Mouse (Mus musculus) liver, embryonic 13.5 days (tissue): Measurements from ENCODE around the gene Cdc26. TPM values are rescaled to one million over a fixed set of nuclear protein-coding genes. Genes with fewer than 3 reads are reported as not detected.
A peak's percentile ranks its signal among the peaks of the same experiment; 100 is the strongest.

Experiments
- ATAC-seq: fragments of 200-750 bp; cut with Nextera tagmentation; 2 replicates; pipeline ENCODE4 v1.8.0; 2017; ENCODE audit warnings: low read depth, mild to moderate bottlenecking, moderate number of reproducible peaks, moderate library complexity
- DNase-seq: peaks from one replicate; pipeline ENCODE4 v3.0.0; 2022
- H3K27ac ChIP-seq: fragments of 300-500 bp; sonication (generic); 2 replicates; pipeline ENCODE4 v1.5.1; 2015; ENCODE audit warnings: moderate library complexity, mild to moderate bottlenecking, inconsistent platforms
- H3K27me3 ChIP-seq: fragments of 300-500 bp; sonication (generic); 2 replicates; pipeline ENCODE4 v1.6.1; 2015; ENCODE audit warnings: mild to moderate bottlenecking, inconsistent platforms
- H3K36me3 ChIP-seq: fragments of 300-500 bp; sonication (generic); 2 replicates; pipeline ENCODE4 v1.6.1; 2015; ENCODE audit warnings: mild to moderate bottlenecking, inconsistent platforms
- H3K4me1 ChIP-seq: fragments of 300-500 bp; sonication (generic); replicated peaks from 2 replicates; pipeline ENCODE4 v1.6.1; 2015; ENCODE audit warnings: inconsistent platforms
- H3K4me2 ChIP-seq: fragments of 300-500 bp; sonication (generic); 2 replicates; pipeline ENCODE4 v1.6.1; 2015; ENCODE audit warnings: inconsistent platforms, mild to moderate bottlenecking, moderate library complexity
- H3K4me3 ChIP-seq: fragments of 300-500 bp; sonication (generic); replicated peaks from 2 replicates; pipeline ENCODE4 v1.5.1; 2015; ENCODE audit warnings: mild to moderate bottlenecking, inconsistent platforms
- H3K9ac ChIP-seq: fragments of 300-500 bp; sonication (generic); 2 replicates; pipeline ENCODE4 v1.6.1; 2015; ENCODE audit warnings: mild to moderate bottlenecking, inconsistent platforms
- H3K9me3 ChIP-seq: fragments of 300-500 bp; sonication (generic); replicated peaks from 2 replicates; pipeline ENCODE4 v1.6.1; 2016; ENCODE audit warnings: inconsistent platforms
- WGBS: fragments of 180-500 bp; shearing (Covaris S2); methylation state at CpG from one replicate; pipeline ENCODE4 v1.1.7; 2015; ENCODE audit not compliant: insufficient replicate concordance; 5-methylcytosine and 5-hydroxymethylcytosine counted together
- polyA plus RNA-seq: library from polyadenylated mRNA; unstranded; fragments of >200 nt; fragmentation: Nextera tagmentation; extraction: Ambion mirVana; gene quantifications from 2 replicates; pipeline ENCODE4 v1.2.1, GENCODE M21; 2015

The Cdc26 gene
- polyA plus RNA-seq, 1 experiment from 2014 or later = 77.7 TPM

GRCm38 (mm10) chr4:62360805-62361455 is 47.5 kb downstream of the Cdc26 start:
- DNase-seq = no peak
- peaks cover 7% of the 10 kb centered on the region; the same call in 1 of the 2 replicates for H3K36me3 ChIP-seq
- peak overlapping the region; percentile 78 for H3K27ac ChIP-seq
- peaks cover 55% of the 10 kb centered on the region for H3K4me1 ChIP-seq
- peak overlapping the region; percentile 89 for H3K9ac ChIP-seq
- H3K9me3 ChIP-seq = no peaks in the 10 kb centered on the region
- under 1% methylated on average over 22 of the region's 22 CpGs for WGBS
- peak; percentile 35; the same call in 1 of the 2 replicates for ATAC-seq
- H3K4me3 ChIP-seq = peak overlapping the region; percentile 89
- no peaks in the 10 kb centered on the region for H3K27me3 ChIP-seq
- H3K4me2 ChIP-seq = peak overlapping the region; percentile 95

DNA sequence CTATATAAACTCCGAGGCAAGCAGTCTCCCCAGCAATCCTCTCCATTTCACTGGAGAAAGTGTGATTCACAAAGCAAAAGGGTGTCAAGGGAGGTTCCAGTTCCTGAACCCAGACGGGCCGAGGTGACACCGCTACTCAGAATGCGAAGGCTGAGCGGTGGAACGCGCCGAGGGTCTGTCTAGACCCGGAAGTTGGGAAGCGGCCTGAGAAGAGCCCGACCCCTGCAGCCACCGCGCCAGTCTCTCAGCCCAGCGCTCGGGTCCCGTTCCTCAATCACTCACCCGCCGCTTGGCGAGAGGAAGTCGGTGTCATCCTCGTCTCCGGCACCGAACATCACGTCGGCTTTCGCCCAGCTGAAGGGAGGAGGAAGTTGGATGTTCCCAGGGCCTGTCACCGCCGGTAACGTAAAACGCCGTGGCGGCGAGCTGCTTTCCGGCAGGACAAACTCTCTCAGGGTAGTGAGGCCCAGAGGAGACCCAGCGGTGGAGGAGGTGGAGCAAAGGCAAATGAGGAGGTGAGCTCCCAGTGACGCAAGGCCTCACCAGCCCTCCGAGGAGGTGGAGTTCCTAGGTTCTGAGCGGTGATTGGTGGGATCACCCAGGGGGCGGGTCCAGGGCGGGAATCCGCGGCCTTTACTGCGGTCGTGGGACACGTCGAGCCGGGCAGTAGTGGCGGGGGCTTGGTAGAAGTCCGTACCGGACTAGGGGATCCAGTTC is 48.2 kb downstream of the Cdc26 start, which contains the start of the genes Fkbp15 and Slc31a1:
Fkbp15 (minus strand) TSS at position 461 of the 717 bp plus-strand sequence.
Slc31a1 (plus strand) TSS at position 640 of the 717 bp plus-strand sequence.
- Histone ChIP-seq H3K27me3 (no peaks in the 10 kb centered on the region), H3K27ac (peak within 1 kb of the TSS; percentile 85), H3K9ac (peak within 1 kb of the TSS; percentile 89), H3K9me3 (no peaks in the 10 kb centered on the region), H3K4me3 (peak within 1 kb of the TSS; percentile 89), H3K4me2 (peak within 1 kb of the TSS; percentile 95), H3K36me3 (peaks cover 7% of the 10 kb centered on the region; the same call in 1 of the 2 replicates), H3K4me1 (peaks cover 49% of the 10 kb centered on the region)
- peak; percentile 97 for DNase-seq
- ATAC-seq = peak; percentile 99
- WGBS = under 1% methylated on average over 51 of the region's 51 CpGs

- WGBS = 22% methylated on average over 7 of the region's 7 CpGs
- Histone ChIP-seq H3K27ac (peak overlapping the region; percentile 85), H3K4me1 (peaks cover 44% of the 10 kb centered on the region), H3K9ac (peak overlapping the region; percentile 88), H3K27me3 (no peaks in the 10 kb centered on the region), H3K4me2 (peak overlapping the region; percentile 76), H3K4me3 (peak overlapping the region; percentile 89), H3K9me3 (no peaks in the 10 kb centered on the region), H3K36me3 (peaks cover 9% of the 10 kb centered on the region)
- ATAC-seq = no peak
- no peak for DNase-seq
Measured at GRCm38 (mm10) chr4:62359256-62359775, 49.1 kb downstream of the Cdc26 start.

DNA sequence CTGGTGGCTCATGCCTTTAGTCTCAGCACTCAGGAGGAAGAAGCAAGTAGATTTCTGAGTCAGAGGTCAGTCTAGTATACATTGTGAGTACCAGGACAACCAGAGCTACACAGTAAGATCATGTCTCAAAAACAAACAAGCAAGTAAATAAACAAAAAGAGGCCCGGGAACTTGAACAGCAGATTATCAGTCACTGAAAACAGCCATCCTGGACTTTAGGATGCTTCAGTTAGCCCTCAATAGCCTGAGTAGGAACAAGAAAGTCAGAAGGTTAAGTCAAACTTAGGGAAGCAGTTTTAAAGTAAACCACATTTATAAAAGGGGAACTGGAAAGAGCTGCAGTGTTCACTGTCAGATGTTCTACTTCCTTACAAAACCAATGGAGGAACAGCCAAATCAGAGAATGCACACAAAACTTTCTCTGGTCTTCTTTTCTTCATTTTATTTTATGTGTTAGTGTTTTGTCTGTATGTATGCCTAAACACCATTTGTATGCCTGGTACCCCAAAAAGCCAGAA is 50.8 kb downstream of the Cdc26 start:
- no peak overlapping the region for H3K9ac ChIP-seq
- no peaks in the 10 kb centered on the region for H3K9me3 ChIP-seq
- peaks cover 41% of the 10 kb centered on the region for H3K4me1 ChIP-seq
- H3K4me2 ChIP-seq = no peak overlapping the region
- ATAC-seq = no peak
- whole genome bisulfite sequencing = 41% methylated on average over 1 of the region's 1 CpGs
- peak overlapping the region; percentile 19; the same call in 1 of the 2 replicates for H3K27ac ChIP-seq
- peaks cover 15% of the 10 kb centered on the region for H3K36me3 ChIP-seq
- DNase-seq = no peak
- H3K4me3 ChIP-seq = no peak overlapping the region
- H3K27me3 ChIP-seq = no peaks in the 10 kb centered on the region

DNA sequence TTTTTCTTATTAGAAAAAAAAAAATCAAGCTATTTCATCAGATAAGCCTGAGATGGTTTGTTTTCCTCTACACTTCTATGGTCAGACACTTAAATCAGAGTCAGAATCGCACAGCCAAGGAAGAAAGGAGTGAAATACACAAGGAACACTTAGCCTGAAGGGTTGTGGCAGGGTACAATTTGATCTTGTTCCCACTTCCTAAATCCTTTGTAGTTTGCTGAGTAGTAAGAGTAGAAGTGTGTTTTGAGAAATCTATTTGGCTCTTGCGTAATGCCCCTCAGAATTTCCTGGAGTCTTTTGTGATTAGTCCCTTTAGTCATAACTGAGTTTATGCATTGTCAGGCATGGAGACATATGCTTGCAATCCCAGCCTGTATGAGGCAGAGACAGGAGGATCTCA is 59.1 kb downstream of the Cdc26 start:
- 87% methylated on average over 2 of the region's 2 CpGs for WGBS
- peaks cover 60% of the 10 kb centered on the region for H3K36me3 ChIP-seq

GRCm38 (mm10) chr4:62348329-62348705 is 60.1 kb downstream of the Cdc26 start:
- Histone ChIP-seq H3K4me3 (no peak overlapping the region), H3K36me3 (peaks cover 63% of the 10 kb centered on the region), H3K9me3 (no peaks in the 10 kb centered on the region), H3K9ac (no peak overlapping the region), H3K27ac (peak overlapping the region; percentile 65), H3K4me1 (peaks cover 14% of the 10 kb centered on the region), H3K4me2 (no peak overlapping the region), H3K27me3 (no peaks in the 10 kb centered on the region)
- ATAC-seq (peak; percentile 60), DNase-seq (no peak)
- 51% methylated on average over 2 of the region's 2 CpGs for WGBS

More for the DNA sequence above, 59.1 kb downstream of the Cdc26 start:
- no peaks in the 10 kb centered on the region for H3K9me3 ChIP-seq
- DNase-seq (no peak), ATAC-seq (no peak)
- H3K27ac ChIP-seq = no peak overlapping the region
- no peaks in the 10 kb centered on the region for H3K27me3 ChIP-seq
- no peak overlapping the region for H3K4me3 ChIP-seq
- H3K9ac ChIP-seq = no peak overlapping the region
- H3K4me2 ChIP-seq = no peak overlapping the region
- H3K4me1 ChIP-seq = peaks cover 14% of the 10 kb centered on the region

DNA sequence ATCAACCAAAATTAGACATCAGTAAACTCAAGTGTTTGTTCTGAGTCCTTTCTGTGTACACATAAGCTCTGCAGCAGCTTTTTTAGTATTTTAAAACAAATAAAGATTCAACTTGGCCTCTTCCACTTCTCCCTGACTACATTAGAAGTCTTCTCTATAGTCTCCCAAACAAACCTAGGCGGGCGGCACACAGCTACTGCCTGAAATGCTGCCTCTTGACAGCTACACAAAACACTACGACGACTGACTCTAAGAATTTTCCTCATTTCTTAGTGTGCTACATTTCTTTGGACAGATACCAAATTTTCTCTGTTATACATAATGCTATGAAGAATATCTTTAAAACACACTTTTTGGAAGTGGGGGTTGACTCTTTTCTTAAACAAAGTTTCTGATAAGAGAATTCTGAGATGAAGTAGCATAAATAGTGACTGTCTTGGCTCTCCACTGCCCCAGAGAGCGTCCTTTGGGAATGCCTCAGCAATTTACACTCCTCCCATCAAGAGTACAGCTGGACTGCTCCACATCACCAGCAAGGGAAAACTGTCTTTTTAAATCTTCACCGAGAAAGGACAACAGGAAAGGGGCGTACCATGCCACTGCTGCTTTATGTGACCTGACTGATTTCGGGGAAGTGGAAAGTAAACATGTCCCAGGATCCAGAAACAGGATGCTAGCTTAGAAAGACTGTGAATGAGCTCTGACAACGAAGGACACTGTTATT is 60.7 kb downstream of the Cdc26 start:
- Histone ChIP-seq H3K27me3 (no peaks in the 10 kb centered on the region), H3K27ac (peak overlapping the region; percentile 2; the same call in 1 of the 2 replicates), H3K4me2 (no peak overlapping the region), H3K4me3 (no peak overlapping the region), H3K9ac (no peak overlapping the region), H3K9me3 (no peaks in the 10 kb centered on the region), H3K36me3 (peaks cover 66% of the 10 kb centered on the region), H3K4me1 (peaks cover 14% of the 10 kb centered on the region)
- DNase-seq (no peak), ATAC-seq (peak; percentile 46)
- WGBS = 59% methylated on average over 9 of the region's 9 CpGs

DNA sequence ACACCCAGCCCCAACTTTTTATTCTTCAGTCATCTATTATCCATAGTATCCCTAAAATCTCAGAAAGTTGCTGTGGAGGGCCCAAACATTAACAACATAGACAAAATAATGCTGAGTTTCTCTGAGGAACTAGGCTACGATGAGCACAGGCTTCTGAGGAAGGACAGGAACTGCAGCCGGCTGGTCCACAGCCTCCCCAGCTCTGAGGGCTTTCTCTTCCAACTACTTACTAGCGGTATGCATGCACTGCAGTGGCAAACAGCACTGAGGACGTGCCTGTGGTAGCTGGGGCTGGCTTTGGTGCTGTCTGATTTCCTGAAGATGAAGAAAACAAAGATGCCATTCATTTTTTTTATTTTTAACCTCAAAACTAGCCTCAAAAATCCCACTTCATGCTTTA is 62.6 kb downstream of the Cdc26 start:
- Histone ChIP-seq H3K36me3 (peaks cover 53% of the 10 kb centered on the region), H3K9me3 (no peaks in the 10 kb centered on the region), H3K27ac (no peak overlapping the region), H3K9ac (no peak overlapping the region), H3K27me3 (no peaks in the 10 kb centered on the region), H3K4me3 (no peak overlapping the region), H3K4me1 (peaks cover 14% of the 10 kb centered on the region), H3K4me2 (no peak overlapping the region)
- DNase-seq = no peak
- ATAC-seq = no peak
- 75% methylated on average over 4 of the region's 4 CpGs for WGBS

- no peak overlapping the region for H3K4me2 ChIP-seq
- no peak for DNase-seq
- no peaks in the 10 kb centered on the region for H3K9me3 ChIP-seq
- no peak for ATAC-seq
- H3K4me3 ChIP-seq = no peak overlapping the region
- WGBS = 72% methylated on average over 1 of the region's 1 CpGs
- no peak overlapping the region for H3K27ac ChIP-seq
- peaks cover 59% of the 10 kb centered on the region for H3K36me3 ChIP-seq
- no peaks in the 10 kb centered on the region for H3K27me3 ChIP-seq
- no peak overlapping the region for H3K9ac ChIP-seq
- H3K4me1 ChIP-seq = peaks cover 10% of the 10 kb centered on the region
Measured at GRCm38 (mm10) chr4:62344000-62344399, 64.4 kb downstream of the Cdc26 start.

DNA sequence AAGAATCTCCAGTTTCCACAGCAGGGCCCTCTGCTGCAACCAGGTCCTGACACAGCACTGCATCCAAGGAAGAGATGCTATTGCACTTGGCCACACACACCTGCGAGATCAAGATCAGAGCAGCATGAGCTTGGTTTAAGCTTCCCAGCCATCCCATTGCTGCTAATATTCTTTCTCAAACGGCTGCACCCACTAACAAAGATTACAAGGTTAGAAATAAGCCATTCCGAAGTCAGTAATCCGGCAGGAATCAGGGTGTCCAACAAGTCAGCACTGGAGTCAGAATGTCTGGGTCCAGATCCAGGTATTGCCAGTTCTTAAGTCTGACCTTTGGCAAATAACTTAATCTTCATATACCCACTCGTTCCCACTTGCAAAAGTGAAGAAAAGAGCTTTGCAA is 69.9 kb downstream of the Cdc26 start:
- Histone ChIP-seq H3K4me3 (no peak overlapping the region), H3K4me2 (no peak overlapping the region), H3K9ac (no peak overlapping the region), H3K27ac (no peak overlapping the region), H3K27me3 (no peaks in the 10 kb centered on the region), H3K36me3 (peaks cover 75% of the 10 kb centered on the region), H3K4me1 (no peaks in the 10 kb centered on the region), H3K9me3 (no peaks in the 10 kb centered on the region)
- WGBS = 83% methylated on average over 5 of the region's 5 CpGs
- DNase-seq (no peak), ATAC-seq (no peak)
